Mouse (Mus musculus) C2C12 (cell line): ENCODE measurements around the gene Samd1. TPM values are rescaled to one million over a fixed set of nuclear protein-coding genes. Genes with fewer than 3 reads are reported as not detected.

Experiments
- H3K27me3 ChIP-seq: one replicate; pipeline ENCODE4 v1.6.1; 2011; ENCODE audit not compliant: control insufficient read depth, insufficient read depth, insufficient read length
- H3K36me3 ChIP-seq: one replicate; pipeline ENCODE4 v1.6.1; 2011; ENCODE audit not compliant: control insufficient read depth, insufficient read depth
- H3K4me3 ChIP-seq: one replicate; pipeline ENCODE4 v1.5.1; 2011; ENCODE audit warnings: mild to moderate bottlenecking, control low read depth; ENCODE audit not compliant: poor library complexity, insufficient read depth, severe bottlenecking
- H3K79me2 ChIP-seq: one replicate; pipeline ENCODE4 v1.6.1; 2011; ENCODE audit not compliant: control insufficient read depth, insufficient read depth
- H3K79me3 ChIP-seq: one replicate; pipeline ENCODE4 v1.6.1; 2011; ENCODE audit warnings: low read depth, control low read depth
- H3ac ChIP-seq: one replicate; pipeline ENCODE3; 2011; ENCODE audit warnings: low read depth; ENCODE audit not compliant: control insufficient read depth, insufficient read length
- CEBPB ChIP-seq: IDR thresholded peaks from one replicate; pipeline ENCODE4 v1.6.1; 2011; ENCODE audit warnings: low read depth, mild to moderate bottlenecking, control low read depth, moderate library complexity
- CTCF ChIP-seq: IDR thresholded peaks from one replicate; pipeline ENCODE4 v1.5.1; 2011; ENCODE audit not compliant: control insufficient read depth, insufficient read depth, insufficient read length
- FOSL1 ChIP-seq: IDR thresholded peaks from one replicate; pipeline ENCODE4 v1.8.0; 2011; ENCODE audit warnings: mild to moderate bottlenecking, low read length; ENCODE audit not compliant: poor library complexity, insufficient read depth, severe bottlenecking
- MAX ChIP-seq: IDR thresholded peaks from one replicate; pipeline ENCODE4 v1.6.1; 2011; ENCODE audit warnings: mild to moderate bottlenecking, control low read depth
- MYOD1 ChIP-seq: IDR thresholded peaks from one replicate; pipeline ENCODE4 v1.6.1; 2011; ENCODE audit warnings: low read depth; ENCODE audit not compliant: control insufficient read depth, insufficient read length
- MYOG ChIP-seq: IDR thresholded peaks from one replicate; pipeline ENCODE4 v1.6.1; 2011; ENCODE audit not compliant: control insufficient read depth, insufficient read length; ENCODE audit errors: extremely low read depth
- USF1 ChIP-seq: IDR thresholded peaks from one replicate; pipeline ENCODE4 v1.6.1; 2011; ENCODE audit warnings: low read depth, mild to moderate bottlenecking, control low read depth, moderate library complexity
- polyA plus RNA-seq: library from polyadenylated mRNA; unstranded; fragments of >200 nt; fragmentation: generic; extraction: Trizol; gene quantifications from one replicate; pipeline ENCODE4 v1.2.1, GENCODE M21; 2012; ENCODE audit warnings: missing spikeins

Gene Samd1
- polyA plus RNA-seq, 1 experiment, result 69.7 TPM

- Histone ChIP-seq H3ac (no peak overlapping the region), H3K4me3 (no peak overlapping the region), H3K79me2 (peaks cover 8% of the 10 kb centered on the region), H3K27me3 (no peaks in the 10 kb centered on the region), H3K79me3 (peaks cover 5% of the 10 kb centered on the region), H3K36me3 (peaks cover 34% of the 10 kb centered on the region)
- no peak for TF ChIP-seq FOSL1
- TF ChIP-seq MYOD1, result no peak
- TF ChIP-seq USF1, result no peak
These were observed 3.4 kb upstream of the Samd1 start for GRCm38 (mm10) chr8:83994030-83994429.

GRCm38 (mm10) chr8:83995973-83996372 lies 1.5 kb upstream of the Samd1 start:
- peaks cover 40% of the 10 kb centered on the region for H3K36me3 ChIP-seq
- H3K79me3 ChIP-seq, result peaks cover 13% of the 10 kb centered on the region
- H3K4me3 ChIP-seq, result no peak overlapping the region
- H3K79me2 ChIP-seq, result peaks cover 18% of the 10 kb centered on the region
- H3ac ChIP-seq, result no peak overlapping the region
- TF ChIP-seq CTCF (no peak), MYOG (no peak), MYOD1 (no peak), CEBPB (no peak), FOSL1 (no peak), USF1 (no peak), MAX (no peak)
- H3K27me3 ChIP-seq, result no peaks in the 10 kb centered on the region

- Histone ChIP-seq H3K27me3 (no peaks in the 10 kb centered on the region), H3K79me2 (peaks cover 18% of the 10 kb centered on the region), H3ac (peak overlapping the region; percentile 84), H3K79me3 (peaks cover 13% of the 10 kb centered on the region), H3K4me3 (peak overlapping the region; percentile 61), H3K36me3 (peaks cover 37% of the 10 kb centered on the region)
- no peak for TF ChIP-seq MAX
- TF ChIP-seq MYOD1, result no peak
- TF ChIP-seq USF1, result no peak
- no peak for TF ChIP-seq FOSL1
- no peak for TF ChIP-seq CEBPB
- no peak for TF ChIP-seq CTCF
- TF ChIP-seq MYOG, result no peak
These were observed 636 bp upstream of the Samd1 start for GRCm38 (mm10) chr8:83996567-83997505.

GRCm38 (mm10) chr8:83998231-83999056 lies 972 bp downstream of the Samd1 start:
- peak overlapping the region; percentile 61 for H3K4me3 ChIP-seq
- peaks cover 13% of the 10 kb centered on the region for H3K79me3 ChIP-seq
- H3K27me3 ChIP-seq, result no peaks in the 10 kb centered on the region
- H3ac ChIP-seq, result peak overlapping the region; percentile 75
- TF ChIP-seq CTCF, result peak; percentile 32
- TF ChIP-seq MYOD1, result no peak
- peaks cover 18% of the 10 kb centered on the region for H3K79me2 ChIP-seq
- H3K36me3 ChIP-seq, result peaks cover 38% of the 10 kb centered on the region

GRCm38 (mm10) chr8:83999057-83999705 lies 1.7 kb downstream of the Samd1 start:
- peaks cover 38% of the 10 kb centered on the region for H3K36me3 ChIP-seq
- H3K79me2 ChIP-seq, result peaks cover 18% of the 10 kb centered on the region
- H3K4me3 ChIP-seq, result peak overlapping the region; percentile 61
- no peaks in the 10 kb centered on the region for H3K27me3 ChIP-seq
- peaks cover 13% of the 10 kb centered on the region for H3K79me3 ChIP-seq
- H3ac ChIP-seq, result peak overlapping the region; percentile 60
- TF ChIP-seq CEBPB (no peak), MAX (no peak), MYOD1 (no peak)
